Mouse (Mus musculus): ENCODE measurements at regions not wholly inside any gene's neighbourhood (a gene's known extent, or its start where the extent isn't known, plus 50 kb on each side); places are given as distances from the start of the nearest gene placed in this dataset.

DNA sequence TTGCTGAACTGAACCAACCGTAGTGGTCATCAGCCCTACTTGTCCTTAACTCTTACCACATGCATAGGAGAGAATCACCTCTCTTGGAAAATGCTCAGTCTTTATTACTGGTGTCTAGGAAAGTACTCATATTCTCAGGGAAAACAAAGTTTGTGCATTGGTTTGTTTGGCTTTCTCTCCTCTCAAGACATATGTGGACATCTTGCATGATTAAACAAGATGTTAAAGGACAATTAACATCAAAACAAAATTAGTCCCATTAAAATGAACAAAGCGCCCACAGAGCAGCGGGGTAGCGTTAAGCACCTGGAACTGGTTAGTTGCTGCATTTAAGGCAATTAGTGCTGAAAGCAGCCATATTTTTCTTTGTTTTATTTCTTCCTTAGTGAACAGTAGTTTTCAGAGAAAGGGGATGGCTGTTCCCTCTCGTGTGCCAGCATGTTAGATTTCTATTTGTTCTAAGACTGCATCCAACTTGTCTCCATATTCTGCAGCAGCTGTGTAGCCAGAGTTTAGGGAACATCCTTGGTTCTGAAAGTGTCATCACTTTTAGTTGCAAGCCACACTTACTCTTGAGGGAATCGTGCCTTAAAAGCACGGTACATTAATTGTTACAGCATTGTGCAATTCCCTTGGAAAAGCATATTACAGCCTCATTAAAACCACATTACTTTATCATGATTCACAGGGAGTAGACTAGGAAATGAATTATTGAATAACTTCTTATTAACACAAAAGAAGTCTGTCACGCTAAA lies 137.7 kb downstream of the Ube2u start:
- DNase-seq (ENCODE audit: low spot score) = no peak

DNA sequence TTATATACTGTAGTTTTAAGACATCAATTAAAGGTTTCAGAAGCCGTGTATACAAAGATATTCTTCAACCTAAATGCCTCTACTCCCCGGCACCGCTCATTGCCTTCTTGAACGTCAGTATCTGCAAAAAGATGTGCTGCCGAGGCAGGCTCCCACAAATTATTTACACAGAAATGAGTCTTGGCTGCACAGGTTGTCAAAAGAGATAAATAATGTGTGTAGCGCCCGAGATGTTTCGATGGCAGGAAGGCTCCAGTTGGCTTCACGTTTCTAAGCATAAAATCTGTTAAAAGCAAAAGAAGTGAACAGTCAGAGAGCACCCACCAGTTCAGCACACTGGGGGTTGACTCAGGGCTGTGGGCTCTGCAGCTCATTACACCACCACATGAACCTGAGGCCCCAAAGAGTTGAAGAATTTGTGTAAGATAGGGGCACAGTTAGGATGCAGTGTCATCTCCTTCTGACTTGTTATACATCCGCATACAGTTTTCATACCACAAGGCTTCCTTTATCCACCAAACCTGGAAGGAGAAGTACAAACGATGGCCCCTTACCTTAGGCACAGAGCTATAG lies 138.4 kb downstream of the Ube2u start:
- DNase-seq (ENCODE audit: low spot score) = no peak

DNA sequence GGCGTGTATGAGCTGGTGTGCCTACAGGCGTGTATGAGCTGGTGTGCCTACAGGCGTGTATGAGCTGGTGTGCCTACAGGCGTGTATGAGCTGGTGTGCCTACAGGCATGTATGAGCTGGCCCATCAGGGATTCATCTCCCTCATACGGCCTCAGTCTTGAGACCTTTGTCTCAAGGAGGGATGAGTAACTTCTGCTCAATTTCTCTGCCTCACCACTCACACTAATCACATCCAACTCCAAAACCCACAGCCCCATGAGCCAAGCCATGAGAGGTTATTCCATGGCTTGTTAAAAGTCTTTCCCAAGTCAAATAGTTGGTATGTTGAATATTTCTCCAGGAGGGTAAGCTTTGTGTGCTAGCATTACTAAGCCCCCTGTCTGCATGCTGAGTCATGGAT lies 146.0 kb downstream of the Ube2u start:
- DNase-seq (ENCODE audit: low spot score) = no peak

DNA sequence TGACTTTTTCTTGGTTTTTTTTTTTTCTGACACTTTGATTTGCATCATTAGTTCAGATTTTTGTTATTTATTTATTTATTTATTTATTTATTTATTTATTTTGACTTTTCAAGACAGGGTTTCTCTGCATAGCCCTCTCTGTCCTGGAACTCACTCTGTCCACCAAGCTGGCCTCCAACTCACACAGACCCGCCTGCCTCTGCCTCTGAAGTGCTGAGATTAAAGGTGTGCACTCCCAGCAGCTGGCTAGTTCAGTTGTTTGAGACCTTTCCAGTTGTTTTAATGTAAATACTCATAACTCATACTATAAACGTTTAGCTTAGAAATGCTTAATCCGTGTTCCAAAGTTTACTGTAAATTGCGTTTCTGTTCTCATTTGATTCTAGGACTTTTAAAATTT lies 147.9 kb downstream of the Ube2u start:
- no peak for DNase-seq (ENCODE audit: low spot score)

DNA sequence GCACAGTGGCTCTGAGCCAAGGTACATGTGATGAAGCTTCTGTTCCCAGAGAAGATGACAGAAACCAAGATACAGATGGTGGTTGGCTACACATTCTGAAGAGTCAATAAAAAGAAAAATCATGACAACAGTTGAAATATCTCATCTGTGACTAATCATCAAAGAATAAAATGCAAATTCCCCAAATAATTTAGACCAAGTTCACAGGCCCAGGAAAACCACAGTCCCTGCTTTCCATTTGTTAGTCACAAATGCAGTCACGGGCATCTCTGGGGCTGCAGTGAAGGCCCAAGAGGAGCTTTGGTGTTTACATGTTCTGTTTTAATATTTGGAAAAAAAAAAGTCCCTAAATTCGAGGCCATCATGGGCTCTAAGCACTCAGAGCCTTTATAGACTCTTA lies 142.1 kb upstream of the Cachd1 start:
- DNase-seq (ENCODE audit: low spot score) = no peak

DNA sequence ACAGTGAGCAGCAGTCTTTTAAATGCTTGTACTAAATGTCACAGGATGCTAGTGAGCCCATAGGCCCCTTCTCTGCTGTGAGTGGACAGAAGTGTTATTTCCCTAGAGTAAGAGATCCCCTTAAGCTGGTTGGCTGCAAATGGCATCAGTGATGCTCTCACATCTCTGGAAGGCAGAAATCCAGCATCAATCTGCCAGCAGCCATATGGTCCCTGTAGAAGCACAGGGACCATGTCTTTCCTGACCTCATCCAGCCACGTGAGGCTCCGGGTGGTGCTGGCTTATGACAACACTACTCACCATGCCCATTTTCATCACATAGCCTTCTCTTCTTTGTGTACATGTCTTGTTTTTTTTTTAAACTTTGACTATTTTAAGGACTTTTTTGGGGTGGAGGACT lies 138.9 kb upstream of the Cachd1 start:
- DNase-seq (ENCODE audit: low spot score) = no peak

DNA sequence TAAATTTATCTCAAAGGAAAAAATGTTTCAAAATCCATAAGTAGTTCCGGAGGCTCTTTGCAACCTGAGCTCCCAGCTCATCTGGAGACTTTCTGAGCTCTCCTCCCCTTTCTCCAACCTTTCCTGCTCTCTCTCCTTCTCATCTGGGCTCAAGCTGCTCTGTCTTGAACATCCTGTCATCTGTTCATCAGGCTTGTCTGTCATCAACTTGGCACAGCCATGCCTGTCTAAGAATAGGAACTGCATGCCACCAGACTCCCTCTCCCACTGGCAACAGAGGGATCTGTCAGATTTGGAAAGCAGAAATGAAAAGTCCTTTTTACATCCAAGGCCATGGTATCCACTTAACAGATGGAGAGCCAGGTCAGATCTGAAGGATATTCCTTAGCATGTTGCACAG lies 115.3 kb upstream of the Cachd1 start:
- DNase-seq (ENCODE audit: low spot score) = no peak

DNA sequence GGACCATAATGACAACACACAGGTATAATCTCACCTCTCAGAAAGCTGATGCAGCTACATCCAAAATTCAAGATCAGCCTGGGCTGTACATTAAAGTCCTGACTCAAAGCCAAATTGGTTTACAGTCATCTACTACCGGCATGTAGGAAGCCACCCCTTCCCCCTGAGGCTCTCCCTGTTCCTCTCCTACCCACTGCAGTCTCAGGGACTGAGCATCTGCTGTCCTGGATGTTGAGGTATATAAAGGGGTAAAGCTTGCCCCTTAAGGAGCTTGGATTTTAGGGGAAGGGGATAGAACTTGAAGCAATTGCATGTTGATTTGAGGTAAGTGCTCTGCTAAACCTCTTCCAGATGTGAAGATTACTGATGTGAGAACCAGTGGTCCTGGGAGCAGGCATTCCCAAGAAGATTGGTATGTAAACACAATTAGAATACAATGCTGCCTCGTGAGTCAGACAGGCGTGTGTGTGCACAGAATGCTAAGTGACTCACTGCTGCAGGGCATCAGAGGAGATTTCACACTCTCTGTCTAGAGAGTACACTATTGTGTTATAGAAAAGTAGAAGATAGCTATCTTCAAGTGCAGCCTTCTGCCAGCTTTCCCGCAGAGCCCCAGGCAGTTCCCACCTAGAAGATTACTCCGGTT lies 111.7 kb upstream of the Cachd1 start:
- no peak for DNase-seq (ENCODE audit: low spot score)

DNA sequence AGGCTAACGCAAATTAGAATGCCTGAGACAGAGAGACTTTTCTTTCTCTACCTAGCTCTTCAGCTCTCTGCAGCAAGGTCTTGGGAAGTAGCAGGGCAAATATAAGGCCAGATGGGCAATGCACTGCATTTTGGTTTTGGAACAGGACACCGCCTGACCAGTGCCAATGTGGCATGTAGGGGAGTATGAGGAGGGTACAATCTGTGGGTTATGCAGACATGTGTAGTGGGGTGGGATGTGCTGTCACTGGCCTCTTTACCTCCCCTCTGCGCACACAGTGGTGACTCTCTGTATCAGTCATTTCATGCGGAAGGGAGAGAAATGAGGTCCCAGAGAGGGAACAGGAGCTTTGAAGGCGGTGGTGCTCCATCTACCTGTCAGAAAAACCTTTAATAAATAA lies 105.9 kb upstream of the Cachd1 start:
- no peak for DNase-seq (ENCODE audit: low spot score)

DNA sequence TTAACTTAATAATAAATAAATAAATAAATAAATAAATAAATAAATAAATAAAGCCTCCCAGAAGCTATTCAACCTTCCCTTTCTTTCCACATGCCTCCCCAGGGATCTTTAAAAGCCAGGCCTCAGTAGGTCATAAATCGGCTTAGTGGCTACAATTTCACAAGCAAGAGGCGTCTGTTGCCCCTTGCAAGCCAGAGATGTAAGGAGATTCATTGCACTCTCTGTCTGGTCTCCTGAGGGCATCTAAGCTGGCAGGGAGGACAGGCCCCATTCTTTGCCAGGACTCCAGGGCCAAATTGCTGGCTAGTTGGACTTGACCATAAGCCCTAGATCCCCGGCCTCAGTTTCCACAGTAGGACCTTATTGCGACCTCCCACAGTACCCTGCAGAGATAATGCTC lies 101.6 kb upstream of the Cachd1 start:
- DNase-seq (ENCODE audit: low spot score) = no peak

DNA sequence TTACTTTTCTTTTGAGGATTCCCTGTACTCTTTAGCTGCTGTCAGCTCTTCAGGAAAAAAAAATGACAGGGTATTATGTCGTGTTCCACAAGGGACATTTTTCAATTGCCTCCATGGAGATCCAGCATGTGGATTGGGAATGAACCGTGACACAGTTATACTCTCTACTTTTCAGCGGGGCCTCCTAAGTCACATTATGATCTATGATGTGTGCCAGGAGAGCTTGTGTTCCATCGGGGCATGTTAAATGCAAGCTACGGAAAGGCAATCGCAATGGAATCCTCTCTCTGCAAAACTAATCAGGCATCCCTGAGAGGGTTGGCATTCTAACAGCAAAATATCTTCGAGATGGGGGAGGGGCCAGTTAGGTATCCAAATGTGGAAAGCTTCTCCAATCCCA lies 92.7 kb upstream of the Cachd1 start:
- DNase-seq (ENCODE audit: low spot score) = no peak

DNA sequence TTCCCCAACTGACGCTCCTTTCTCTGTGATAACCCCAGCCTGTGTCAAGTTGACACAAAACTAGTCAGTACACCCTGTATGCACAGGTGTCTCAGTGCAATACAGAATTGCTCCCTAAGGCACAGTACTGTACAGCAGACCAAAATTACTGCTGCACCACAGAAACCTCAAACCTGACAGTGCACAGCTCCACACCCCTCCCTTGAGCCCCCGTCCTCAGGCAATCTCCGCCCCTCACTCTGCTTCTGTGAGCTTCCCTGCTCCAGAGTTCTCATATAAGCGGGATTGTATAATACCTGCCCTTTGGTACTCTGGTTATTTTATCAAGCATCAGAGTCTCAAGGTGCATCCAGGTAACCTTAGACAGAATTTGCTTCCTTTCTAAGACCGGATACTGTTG lies 76.5 kb upstream of the Cachd1 start:
- DNase-seq (ENCODE audit: low spot score) = no peak

DNA sequence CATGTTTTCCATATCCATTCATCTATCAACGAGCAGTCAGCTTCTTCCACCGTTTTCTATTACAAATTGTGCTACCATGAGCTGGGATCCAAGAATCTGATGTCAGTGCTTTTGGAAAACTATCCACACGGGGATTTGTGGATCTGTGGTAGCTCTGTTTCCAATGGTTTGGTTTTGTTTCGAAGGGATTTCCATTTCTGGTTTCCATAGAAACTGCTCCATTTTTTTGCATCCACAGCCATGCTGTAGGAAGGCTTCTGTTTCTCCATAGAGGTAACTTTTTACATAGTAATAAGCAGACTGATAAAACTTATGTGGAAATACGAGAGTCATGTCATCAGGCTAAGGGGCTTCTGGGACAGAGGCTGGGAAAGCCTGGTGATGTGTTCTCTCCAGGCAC lies 76.1 kb upstream of the Cachd1 start:
- DNase-seq (ENCODE audit: low spot score) = no peak

DNA sequence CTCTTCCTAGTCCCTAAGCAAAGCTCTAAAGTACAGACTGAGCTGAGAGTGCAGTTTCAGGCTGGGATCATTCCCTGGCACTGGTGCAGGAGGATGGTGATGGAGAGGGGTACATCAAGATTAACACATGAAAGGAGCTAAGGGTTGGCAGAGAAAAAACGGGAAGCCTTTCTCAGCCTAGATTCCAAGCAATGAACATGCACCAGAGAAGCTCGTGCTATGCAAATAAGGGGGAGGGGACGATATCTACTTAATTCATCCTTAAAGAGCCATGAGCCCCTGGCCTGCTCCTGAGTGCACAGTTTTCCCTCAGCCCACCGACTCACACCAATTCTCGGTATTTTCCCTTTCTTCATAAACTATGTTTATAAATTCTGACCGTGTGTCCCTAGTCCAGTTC lies 70.5 kb upstream of the Cachd1 start:
- no peak for DNase-seq (ENCODE audit: low spot score)

DNA sequence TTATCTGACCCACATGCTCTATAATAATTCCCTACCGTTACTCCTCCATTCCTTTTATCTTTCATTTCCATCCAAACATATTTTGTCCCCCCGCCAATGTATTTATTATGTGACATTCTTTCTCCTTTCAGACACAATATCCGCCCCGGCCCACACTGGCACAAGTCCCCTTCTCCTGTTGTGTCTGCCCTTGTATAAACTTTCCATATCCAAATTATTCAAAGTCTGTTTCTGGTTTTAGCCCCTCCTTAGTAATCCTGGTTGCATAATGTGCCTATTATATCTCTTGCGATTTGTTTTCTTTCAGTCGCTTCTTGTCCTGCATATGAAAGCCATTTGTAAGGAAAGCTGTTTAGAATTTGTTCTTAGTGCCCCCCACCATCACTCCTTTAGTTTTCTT lies 69.3 kb upstream of the Cachd1 start:
- no peak for DNase-seq (ENCODE audit: low spot score)

DNA sequence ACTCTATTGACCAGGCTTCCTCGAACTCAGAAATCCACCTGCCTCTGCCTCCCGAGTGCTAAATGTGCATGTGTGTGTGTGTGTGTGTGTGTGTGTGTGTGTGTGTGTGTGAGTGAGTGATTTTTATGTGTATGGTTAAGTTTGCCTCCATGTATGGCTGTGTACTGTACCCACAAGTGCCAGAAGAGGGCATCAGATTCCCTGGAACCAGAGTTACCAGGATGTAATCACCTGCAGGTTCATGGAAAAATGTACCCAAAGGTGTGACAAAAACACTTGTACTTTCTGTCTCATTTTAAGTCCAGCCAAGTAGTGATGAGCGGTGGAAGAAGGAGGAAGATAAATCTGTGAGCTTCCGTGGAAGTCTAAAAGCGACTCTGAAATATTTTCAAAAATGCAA lies 68.2 kb upstream of the Cachd1 start:
- no peak for DNase-seq (ENCODE audit: low spot score)

DNA sequence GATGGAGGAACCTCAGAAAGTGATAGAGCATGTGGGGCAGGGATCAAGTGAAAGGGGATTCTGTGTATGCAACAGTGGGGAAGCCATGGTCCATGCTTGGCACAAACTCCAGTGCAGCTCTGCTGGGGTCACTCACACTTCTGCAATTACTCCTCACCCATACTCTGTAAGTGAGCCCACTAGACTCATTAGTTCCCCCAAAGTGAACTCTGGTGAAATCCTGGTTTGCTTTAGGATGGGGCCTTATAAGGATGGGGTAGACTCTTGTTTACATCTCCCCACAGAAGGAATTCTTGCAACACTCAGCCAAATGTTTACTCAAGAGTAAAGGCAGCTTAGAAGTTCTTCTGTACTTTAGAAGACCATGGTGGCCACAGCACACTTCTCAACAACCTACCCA lies 62.2 kb upstream of the Cachd1 start:
- no peak for DNase-seq (ENCODE audit: low spot score)

DNA sequence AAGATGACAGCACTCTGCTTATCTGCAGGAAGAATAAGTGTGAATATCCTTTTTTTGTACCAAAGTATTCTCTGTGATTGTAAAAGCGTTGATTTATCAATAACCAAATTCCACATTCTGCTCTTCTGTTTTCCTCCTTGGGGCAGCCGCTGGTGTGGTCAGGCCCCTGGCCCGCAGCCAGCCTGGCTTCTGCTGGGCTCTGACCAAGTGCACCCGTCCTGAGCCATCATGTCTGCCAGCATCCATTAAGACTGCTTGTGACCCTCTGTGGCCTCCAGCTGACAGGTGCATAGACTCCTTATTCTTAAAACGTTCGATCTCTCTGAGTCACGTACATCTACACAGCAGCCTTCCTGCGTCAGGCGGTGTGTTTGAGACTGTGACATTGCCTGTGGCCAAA lies 58.9 kb upstream of the Cachd1 start:
- DNase-seq (ENCODE audit: low spot score) = no peak

DNA sequence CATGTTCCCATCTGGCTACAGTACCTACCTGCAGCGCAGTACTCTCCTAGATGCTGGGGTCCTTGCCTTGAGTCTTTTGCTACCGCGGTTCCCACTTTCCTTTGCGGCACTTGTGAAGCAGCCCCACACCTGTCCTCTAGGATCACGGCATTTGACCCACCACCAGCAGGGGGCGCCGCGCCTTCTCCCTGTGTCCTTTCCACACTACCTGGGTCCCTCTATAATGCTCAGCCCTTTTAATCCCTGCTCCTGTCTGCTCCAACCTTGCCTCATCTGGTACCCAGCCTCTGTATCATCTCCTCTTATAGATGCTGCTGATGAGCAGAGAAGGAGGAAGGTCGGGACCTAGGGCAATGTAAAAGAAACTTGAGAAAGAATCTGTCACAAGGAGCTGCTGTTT lies 53.9 kb upstream of the Cachd1 start:
- peak; percentile 67 for DNase-seq (ENCODE audit: low spot score)

DNA sequence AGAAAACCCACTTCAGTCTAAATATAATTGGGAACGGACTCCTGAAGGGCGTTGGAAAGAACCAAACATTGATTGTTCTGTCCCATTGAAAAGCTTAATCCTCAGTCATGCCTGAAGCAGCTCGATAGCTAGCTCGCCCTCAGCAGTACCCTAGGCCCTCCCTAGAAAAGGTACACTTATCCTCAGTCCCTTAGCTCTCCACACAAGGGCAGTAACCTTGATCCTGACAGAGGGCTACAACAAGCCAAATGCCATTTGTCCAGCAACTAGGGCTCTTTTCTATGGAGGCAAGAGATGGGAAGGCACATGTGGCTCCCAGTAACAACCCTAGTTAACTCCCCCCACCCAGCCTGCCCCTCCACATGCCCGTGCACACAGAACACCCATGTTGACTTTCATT lies 53.4 kb upstream of the Cachd1 start:
- DNase-seq (ENCODE audit: low spot score) = no peak

DNA sequence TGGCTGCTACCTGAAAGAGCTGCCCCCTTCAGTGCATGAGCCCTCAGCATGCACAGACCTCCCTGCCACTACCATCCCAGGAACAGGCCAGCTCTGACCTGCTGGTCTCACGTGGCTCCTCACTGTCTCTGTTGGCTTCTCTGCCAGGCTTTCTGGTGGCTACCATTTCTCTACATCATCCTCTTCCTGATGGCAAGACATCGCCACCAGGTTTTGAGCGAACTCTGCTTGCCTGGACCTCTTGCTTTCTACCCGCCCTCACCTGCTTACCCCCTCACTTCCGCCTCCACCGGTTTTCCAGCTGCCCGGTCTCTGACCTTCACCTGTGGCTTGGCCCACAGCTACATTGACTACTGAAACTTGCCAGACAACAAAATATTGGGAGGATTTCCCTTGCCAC lies 50.7 kb upstream of the Cachd1 start:
- DNase-seq (ENCODE audit: low spot score) = no peak

DNA sequence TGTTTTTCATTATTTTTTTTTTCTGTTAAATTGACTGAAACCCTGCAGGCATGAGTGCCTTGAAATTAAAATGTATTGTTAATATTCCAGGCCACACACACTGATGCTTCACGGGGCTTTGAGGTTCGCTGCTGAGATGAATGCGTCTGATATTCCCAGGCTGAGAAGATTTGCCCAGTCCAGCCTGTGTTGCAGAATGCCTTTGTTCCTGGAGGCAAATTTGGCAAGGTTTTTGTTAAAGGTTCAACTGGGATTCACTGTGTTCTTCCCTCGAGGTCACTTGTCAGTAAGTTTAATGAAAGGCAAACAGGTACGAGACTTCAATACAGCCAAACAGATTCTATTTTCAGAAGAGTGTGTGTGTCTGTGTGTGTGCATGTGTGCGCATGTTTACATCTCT lies 50.0 kb upstream of the Cachd1 start:
- DNase-seq (ENCODE audit: low spot score) = no peak

Data from urinary bladder, postnatal 25 days (tissue).